Mouse (Mus musculus) intestine, postnatal 0 days (tissue): ENCODE data around the gene Zfp46. TPM values are rescaled to one million over a fixed set of nuclear protein-coding genes. Genes with fewer than 3 reads are reported as not detected.
A peak's percentile ranks its signal among the peaks of the same experiment; 100 is the strongest.

Experiments used
- ATAC-seq: fragments of 200-750 bp; cut with Nextera tagmentation; 2 replicates; pipeline ENCODE4 v1.8.0; 2017; ENCODE audit warnings: mild to moderate bottlenecking, moderate TSS enrichment, moderate library complexity
- H3K27ac ChIP-seq: fragments of 300-500 bp; sonication (generic); 2 replicates; pipeline ENCODE4 v1.5.1; 2014; ENCODE audit warnings: mild to moderate bottlenecking, low read depth, low read length, moderate library complexity
- H3K27me3 ChIP-seq: fragments of 300-500 bp; sonication (generic); replicated peaks from 2 replicates; pipeline ENCODE4 v1.6.1; 2014; ENCODE audit warnings: low read length, mixed read lengths; ENCODE audit not compliant: control insufficient read depth, insufficient read depth
- H3K36me3 ChIP-seq: fragments of 300-500 bp; sonication (generic); 2 replicates; pipeline ENCODE4 v1.6.1; 2014; ENCODE audit warnings: mild to moderate bottlenecking, moderate library complexity; ENCODE audit not compliant: control insufficient read depth, insufficient read depth
- H3K4me1 ChIP-seq: fragments of 300-500 bp; sonication (generic); replicated peaks from 2 replicates; pipeline ENCODE4 v1.6.1; 2014; ENCODE audit warnings: antibody characterized with exemption, low read length, mixed read lengths; ENCODE audit not compliant: control insufficient read depth, insufficient read depth
- H3K4me2 ChIP-seq: fragments of 300-500 bp; sonication (generic); replicated peaks from 2 replicates; pipeline ENCODE4 v1.6.1; 2014; ENCODE audit warnings: low read depth, mild to moderate bottlenecking, moderate library complexity
- H3K4me3 ChIP-seq: fragments of 300-500 bp; sonication (generic); 2 replicates; pipeline ENCODE4 v1.5.1; 2014; ENCODE audit warnings: low read depth, low read length
- H3K9ac ChIP-seq: fragments of 300-500 bp; sonication (generic); 2 replicates; pipeline ENCODE4 v1.6.1; 2014; ENCODE audit warnings: mild to moderate bottlenecking, low read depth, low read length
- H3K9me3 ChIP-seq: fragments of 300-500 bp; sonication (generic); 2 replicates; pipeline ENCODE4 v1.6.1; 2016; ENCODE audit warnings: mixed run types; ENCODE audit not compliant: control insufficient read depth
- CTCF ChIP-seq: sonication (generic); IDR thresholded peaks from 2 replicates; pipeline ENCODE4 v1.5.1; 2016; ENCODE audit warnings: low read depth, mild to moderate bottlenecking, control low read depth, antibody characterized with exemption, moderate library complexity
- WGBS: fragments of 180-500 bp; shearing (Covaris S2); extraction: QIAGEN DNeasy Blood & Tissue Kit; methylation state at CpG from one replicate; pipeline ENCODE4 v1.1.7; 2014; 5-methylcytosine and 5-hydroxymethylcytosine counted together
- polyA plus RNA-seq: library from polyadenylated mRNA; unstranded; fragments of >200 nt; fragmentation: Nextera tagmentation; extraction: Ambion mirVana; gene quantifications from 2 replicates; pipeline ENCODE4 v1.2.1, GENCODE M21; 2015

The Zfp46 gene
- polyA plus RNA-seq, 1 experiment from 2014 or later: 7.5 TPM

DNA sequence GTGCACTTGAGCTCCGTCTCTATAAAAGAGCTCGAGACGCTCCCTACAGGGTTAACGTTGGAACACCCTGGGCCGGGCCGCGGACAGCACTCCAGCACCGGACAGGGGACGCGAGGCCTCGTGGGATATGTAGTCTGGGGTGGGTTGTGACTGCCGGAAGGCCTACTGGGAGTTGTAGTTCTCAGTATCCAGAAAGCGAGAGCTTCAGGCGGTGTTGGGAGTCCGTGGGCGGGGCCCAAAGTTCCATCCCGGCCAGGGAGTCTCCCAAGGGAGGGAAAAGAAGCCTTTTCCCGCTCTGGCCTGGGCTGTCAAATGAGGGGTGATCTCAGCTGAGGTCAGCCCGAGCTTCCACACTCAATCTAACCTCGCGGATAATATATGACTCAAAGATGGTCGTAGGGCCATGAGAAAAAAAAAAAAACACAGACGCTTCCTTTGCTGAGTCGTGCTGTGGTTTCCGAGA lies 896 bp downstream of the Zfp46 start:
- Histone ChIP-seq H3K27me3 (no peaks in the 10 kb centered on the region), H3K9me3 (no peaks in the 10 kb centered on the region), H3K9ac (peak overlapping the region; percentile 45), H3K4me1 (0 out of 2 replicates have a peak, but pooled peaks cover 4% of the 10 kb centered on the region), H3K4me2 (peak overlapping the region; percentile 85), H3K36me3 (peaks cover 20% of the 10 kb centered on the region), H3K27ac (peak overlapping the region; percentile 87), H3K4me3 (peak overlapping the region; percentile 54)
- 0% methylated on average over 25 of the region's 25 CpGs for WGBS
- ATAC-seq: peak; percentile 96
- TF ChIP-seq CTCF: no peak; the same call in 1 of the 2 replicates

DNA sequence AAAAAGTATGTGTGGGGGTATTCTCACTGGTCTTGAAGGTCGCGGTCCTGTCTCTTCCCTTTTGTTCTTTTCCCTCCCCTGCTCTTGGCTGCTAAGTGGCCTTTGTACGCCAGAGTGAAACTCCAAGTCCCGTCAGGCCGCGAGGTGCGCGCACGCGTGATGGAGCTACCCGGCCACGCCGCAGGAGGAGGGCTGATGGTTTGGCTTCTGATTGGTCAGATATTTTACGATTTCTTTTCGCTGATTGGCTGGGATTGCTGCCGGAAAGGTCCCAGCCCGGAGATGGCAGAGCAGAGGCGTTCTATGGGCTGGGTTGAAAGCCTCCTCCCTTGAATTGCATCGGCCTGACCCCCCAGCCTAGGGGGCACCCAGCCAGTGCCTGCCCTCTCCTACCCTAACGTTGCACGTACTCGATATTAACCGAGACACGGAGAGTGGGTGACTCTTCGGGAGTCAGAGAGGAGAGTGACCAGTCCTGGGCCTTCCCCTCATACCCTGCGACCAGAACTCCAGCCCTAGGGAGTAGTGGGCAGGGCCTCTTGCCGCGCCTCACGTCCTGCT lies 1.4 kb downstream of the Zfp46 start:
- peak overlapping the region; percentile 54 for H3K4me3 ChIP-seq
- no peak for TF ChIP-seq CTCF
- 0 out of 2 replicates have a peak, but pooled peaks cover 4% of the 10 kb centered on the region for H3K4me1 ChIP-seq
- peak overlapping the region; percentile 45 for H3K9ac ChIP-seq
- under 1% methylated on average over 29 of the region's 29 CpGs for WGBS
- H3K27me3 ChIP-seq: no peaks in the 10 kb centered on the region
- no peaks in the 10 kb centered on the region for H3K9me3 ChIP-seq
- H3K4me2 ChIP-seq: peak overlapping the region; percentile 85
- peak overlapping the region; percentile 87 for H3K27ac ChIP-seq
- H3K36me3 ChIP-seq: peaks cover 25% of the 10 kb centered on the region
- ATAC-seq: peak; percentile 89

DNA sequence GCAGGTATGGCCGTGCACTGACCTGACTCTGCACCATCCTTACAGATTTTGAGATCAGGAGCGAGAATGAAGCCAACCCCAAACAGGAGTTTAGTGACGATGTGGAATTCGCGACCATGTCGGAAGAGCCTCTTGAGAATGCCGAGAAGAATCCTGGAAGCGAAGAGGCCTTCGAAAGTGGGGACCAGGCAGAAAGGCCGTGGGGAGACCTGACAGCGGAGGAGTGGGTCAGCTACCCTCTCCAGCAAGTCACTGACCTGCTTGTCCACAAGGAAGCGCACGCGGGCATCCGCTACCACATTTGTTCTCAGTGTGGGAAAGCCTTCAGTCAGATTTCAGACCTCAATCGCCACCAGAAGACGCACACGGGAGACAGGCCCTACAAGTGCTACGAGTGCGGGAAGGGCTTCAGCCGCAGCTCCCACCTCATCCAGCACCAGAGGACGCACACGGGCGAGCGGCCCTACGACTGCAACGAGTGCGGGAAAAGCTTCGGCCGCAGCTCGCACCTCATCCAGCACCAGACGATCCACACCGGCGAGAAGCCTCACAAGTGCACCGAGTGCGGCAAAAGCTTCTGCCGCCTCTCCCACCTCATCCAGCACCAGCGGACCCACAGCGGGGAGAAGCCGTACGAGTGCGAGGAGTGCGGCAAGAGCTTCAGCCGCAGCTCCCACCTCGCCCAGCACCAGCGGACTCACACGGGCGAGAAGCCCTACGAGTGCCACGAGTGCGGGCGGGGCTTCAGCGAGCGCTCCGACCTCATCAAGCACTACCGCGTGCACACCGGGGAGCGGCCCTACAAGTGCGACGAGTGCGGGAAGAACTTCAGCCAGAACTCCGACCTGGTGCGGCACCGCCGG lies 5.7 kb downstream of the Zfp46 start:
- Histone ChIP-seq H3K4me2 (no peak overlapping the region), H3K27me3 (no peaks in the 10 kb centered on the region), H3K4me3 (no peak overlapping the region), H3K36me3 (peaks cover 61% of the 10 kb centered on the region), H3K9ac (no peak overlapping the region), H3K9me3 (no peaks in the 10 kb centered on the region), H3K27ac (no peak overlapping the region), H3K4me1 (no peaks in the 10 kb centered on the region)
- ATAC-seq: no peak
- 76% methylated on average over 66 of the region's 66 CpGs for WGBS
- TF ChIP-seq CTCF: no peak

DNA sequence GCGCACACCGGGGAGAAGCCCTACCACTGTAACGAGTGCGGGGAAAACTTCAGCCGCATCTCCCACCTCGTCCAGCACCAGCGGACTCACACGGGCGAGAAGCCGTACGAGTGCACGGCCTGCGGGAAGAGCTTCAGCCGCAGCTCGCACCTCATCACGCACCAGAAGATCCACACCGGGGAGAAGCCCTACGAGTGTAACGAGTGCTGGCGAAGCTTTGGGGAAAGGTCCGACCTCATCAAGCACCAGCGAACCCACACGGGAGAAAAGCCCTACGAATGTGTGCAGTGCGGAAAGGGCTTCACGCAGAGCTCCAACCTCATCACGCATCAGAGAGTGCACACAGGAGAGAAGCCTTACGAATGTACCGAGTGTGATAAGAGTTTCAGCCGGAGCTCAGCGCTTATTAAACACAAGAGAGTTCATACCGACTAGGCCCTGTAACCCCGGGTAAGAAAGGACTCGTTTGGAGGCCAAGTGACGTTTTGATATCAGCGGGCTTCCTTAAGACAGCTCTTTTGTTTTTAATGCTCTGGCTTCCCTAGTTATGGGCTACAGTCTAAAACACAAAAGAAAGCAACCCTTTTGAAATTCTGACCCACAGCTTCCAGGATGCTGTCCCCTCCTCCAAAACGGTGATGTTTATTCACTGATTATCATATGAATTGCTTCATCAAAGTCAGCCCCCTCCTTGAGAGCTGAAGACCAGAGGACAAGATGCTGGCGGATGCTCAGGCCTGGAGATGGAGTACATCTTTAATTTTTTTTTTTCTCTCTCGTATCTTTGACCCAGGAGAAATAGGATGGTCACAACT lies 6.5 kb downstream of the Zfp46 start:
- Histone ChIP-seq H3K27ac (no peak overlapping the region), H3K9me3 (no peaks in the 10 kb centered on the region), H3K4me1 (no peaks in the 10 kb centered on the region), H3K9ac (no peak overlapping the region), H3K4me3 (no peak overlapping the region), H3K4me2 (no peak overlapping the region), H3K27me3 (no peaks in the 10 kb centered on the region), H3K36me3 (peaks cover 61% of the 10 kb centered on the region)
- WGBS: 82% methylated on average over 39 of the region's 39 CpGs
- ATAC-seq: no peak
- no peak for TF ChIP-seq CTCF

DNA sequence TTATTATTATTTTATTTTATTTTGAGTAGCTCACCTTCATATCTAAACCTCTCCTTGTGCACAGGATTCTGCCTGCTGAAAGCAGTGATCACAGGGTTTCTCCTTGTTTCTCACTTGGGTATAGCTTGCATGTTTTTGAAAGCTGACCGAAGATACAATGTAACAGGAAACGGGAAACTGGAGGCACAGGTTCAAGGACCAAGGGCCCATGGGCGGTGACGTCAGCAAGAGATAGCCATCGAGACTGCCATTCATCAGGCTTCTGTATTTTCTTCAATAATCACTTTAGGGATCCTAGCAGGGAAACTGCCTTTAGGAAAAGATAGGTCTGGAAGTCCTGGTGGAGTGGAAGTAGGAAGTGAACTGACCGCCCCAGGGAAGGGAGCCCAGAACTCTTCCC lies 7.2 kb downstream of the Zfp46 start:
- Histone ChIP-seq H3K4me2 (no peak overlapping the region), H3K27ac (no peak overlapping the region), H3K4me1 (no peaks in the 10 kb centered on the region), H3K4me3 (no peak overlapping the region), H3K9ac (no peak overlapping the region), H3K27me3 (no peaks in the 10 kb centered on the region), H3K9me3 (no peaks in the 10 kb centered on the region), H3K36me3 (peaks cover 61% of the 10 kb centered on the region)
- 85% methylated on average over 6 of the region's 6 CpGs for WGBS
- no peak for TF ChIP-seq CTCF
- ATAC-seq: no peak

DNA sequence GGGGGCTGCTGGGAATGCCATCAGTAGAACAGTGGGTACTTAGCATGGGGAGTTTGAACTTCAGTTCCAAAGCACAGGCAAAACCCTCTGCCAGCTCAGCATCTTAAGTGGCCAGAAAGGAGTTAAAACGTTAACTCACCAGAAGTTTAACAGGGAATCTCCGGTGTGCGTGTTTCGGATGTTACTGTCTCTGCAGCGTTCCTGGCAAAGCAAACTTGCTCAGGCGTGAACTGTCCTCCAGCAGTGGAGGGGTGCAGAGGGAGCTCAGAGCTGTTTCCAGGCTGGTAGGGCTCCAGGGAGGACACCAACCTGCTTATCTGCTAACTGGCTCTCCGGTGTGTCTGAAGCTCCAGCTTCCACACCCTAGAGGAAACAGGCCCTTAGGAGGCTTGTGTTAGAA lies 11.5 kb downstream of the Zfp46 start:
- no peak for TF ChIP-seq CTCF
- ATAC-seq: no peak
- no peak overlapping the region for H3K27ac ChIP-seq

More for the DNA sequence above, 11.5 kb downstream of the Zfp46 start:
- Histone ChIP-seq H3K9me3 (no peaks in the 10 kb centered on the region), H3K4me3 (no peak overlapping the region), H3K9ac (no peak overlapping the region), H3K36me3 (peaks cover 35% of the 10 kb centered on the region), H3K4me1 (no peaks in the 10 kb centered on the region), H3K4me2 (no peak overlapping the region), H3K27me3 (no peaks in the 10 kb centered on the region)
- WGBS: 63% methylated on average over 7 of the region's 7 CpGs
